Mouse (Mus musculus): ENCODE data around the gene Rp9. TPM values are rescaled to one million over a fixed set of nuclear protein-coding genes. Genes with fewer than 3 reads are reported as not detected.
"Not testable (repeated sequence)": the region's sequence is repeated elsewhere in the genome, so short reads cannot be mapped to it uniquely, and the experiment has no call there.

Rp9 gene
- total RNA-seq, 2 experiments from 2014 or later = 41.0 to 44.1 TPM

- no peak for DNase-seq (ENCODE audit: extremely low spot score in 1 of 2, low spot score in 2 of 2)
- intact Hi-C loops (cut with DNase I) = no loop called here
Observed at GRCm38 (mm10) chr9:22428666-22429410, 40.7 kb downstream of the Rp9 start.

- DNase-seq (ENCODE audit: extremely low spot score in 1 of 2, low spot score in 2 of 2) = no peak
- intact Hi-C loops (cut with DNase I) = no loop called here
Observed at GRCm38 (mm10) chr9:22428028-22428665, 41.4 kb downstream of the Rp9 start.

GRCm38 (mm10) chr9:22424719-22425118, 44.8 kb downstream of the Rp9 start:
- intact Hi-C loops (cut with DNase I) = no loop called here
- no peak for DNase-seq (ENCODE audit: extremely low spot score in 1 of 2, low spot score in 2 of 2)

- intact Hi-C loops (cut with DNase I) = no loop called here
- no peak for DNase-seq (ENCODE audit: extremely low spot score in 1 of 2, low spot score in 2 of 2)
Observed at GRCm38 (mm10) chr9:22424196-22424595, 45.3 kb downstream of the Rp9 start.

GRCm38 (mm10) chr9:22423507-22423906, 46.0 kb downstream of the Rp9 start:
- intact Hi-C loops (cut with DNase I) = no loop called here

GRCm38 (mm10) chr9:22422559-22422958, 47.0 kb downstream of the Rp9 start:
- intact Hi-C loops (cut with DNase I) = no loop called here
- no peak for DNase-seq (ENCODE audit: extremely low spot score in 1 of 2, low spot score in 2 of 2)

More at GRCm38 (mm10) chr9:22423507-22423906, 46.0 kb downstream of the Rp9 start:
- DNase-seq (ENCODE audit: extremely low spot score in 1 of 2, low spot score in 2 of 2) = no peak

GRCm38 (mm10) chr9:22420491-22420890, 49.1 kb downstream of the Rp9 start:
- DNase-seq (ENCODE audit: extremely low spot score in 1 of 2, low spot score in 2 of 2) = no peak
- intact Hi-C loops (cut with DNase I) = no loop called here

- no peak for DNase-seq (ENCODE audit: extremely low spot score in 1 of 2, low spot score in 2 of 2)
- intact Hi-C loops (cut with DNase I) = no loop called here
Observed at GRCm38 (mm10) chr9:22419877-22420276, 49.7 kb downstream of the Rp9 start.

GRCm38 (mm10) chr9:22417547-22417946, 52.0 kb downstream of the Rp9 start:
- intact Hi-C loops (cut with DNase I) = no loop called here
- DNase-seq (ENCODE audit: extremely low spot score in 1 of 2, low spot score in 2 of 2) = no peak

- DNase-seq (ENCODE audit: extremely low spot score in 1 of 2, low spot score in 2 of 2) = no peak
- intact Hi-C loops (cut with DNase I) = no loop called here
Observed at GRCm38 (mm10) chr9:22416187-22416586, 53.4 kb downstream of the Rp9 start.

- intact Hi-C loops (cut with DNase I) = no loop called here
- peak; percentile 97 to 98 for DNase-seq (ENCODE audit: extremely low spot score in 1 of 2, low spot score in 2 of 2)
Observed at GRCm38 (mm10) chr9:22411002-22411857, 58.3 kb downstream of the Rp9 start, which contains the start of gene 9530077C05Rik. Gene 9530077C05Rik, plus strand, starts transcription at chr9:22411513.

GRCm38 (mm10) chr9:22409501-22409900, 60.0 kb downstream of the Rp9 start:
- DNase-seq (ENCODE audit: extremely low spot score in 1 of 2, low spot score in 2 of 2) = no peak
- intact Hi-C loops (cut with DNase I) = loop anchor here (5.0 to 10.0 kb wide), 2 partner anchors 182 to 255 kb away; partner anchors contain the start of genes Pigyl and Zfp809

GRCm38 (mm10) chr9:22408344-22408743, 61.2 kb downstream of the Rp9 start:
- not testable (repeated sequence) for DNase-seq (ENCODE audit: extremely low spot score in 1 of 2, low spot score in 2 of 2)
- intact Hi-C loops (cut with DNase I) = loop anchor here (5.0 to 10.0 kb wide), 2 partner anchors 181 to 254 kb away; partner anchors contain the start of genes Pigyl and Zfp809

GRCm38 (mm10) chr9:22407633-22408032, 61.9 kb downstream of the Rp9 start:
- intact Hi-C loops (cut with DNase I) = loop anchor here (5.0 to 10.0 kb wide), 2 partner anchors 180 to 253 kb away; partner anchors contain the start of genes Pigyl and Zfp809
- not testable (repeated sequence) for DNase-seq (ENCODE audit: extremely low spot score in 1 of 2, low spot score in 2 of 2)

GRCm38 (mm10) chr9:22405414-22405813, 64.1 kb downstream of the Rp9 start:
- no peak for DNase-seq (ENCODE audit: extremely low spot score in 1 of 2, low spot score in 2 of 2)
- intact Hi-C loops (cut with DNase I) = loop anchor here (5.0 to 10.0 kb wide), 2 partner anchors 178 to 251 kb away; partner anchors contain the start of genes Pigyl and Zfp809

- intact Hi-C loops (cut with DNase I) = loop anchor here (10.0 kb wide), 1 partner anchor 249 kb away; the partner anchor contains the start of gene Pigyl
- DNase-seq (ENCODE audit: extremely low spot score in 1 of 2, low spot score in 2 of 2) = not testable (repeated sequence)
Observed at GRCm38 (mm10) chr9:22403501-22403900, 66.0 kb downstream of the Rp9 start.

GRCm38 (mm10) chr9:22402976-22403375, 66.6 kb downstream of the Rp9 start:
- no peak for DNase-seq (ENCODE audit: extremely low spot score in 1 of 2, low spot score in 2 of 2)
- intact Hi-C loops (cut with DNase I) = loop anchor here (10.0 kb wide), 1 partner anchor 248 kb away; the partner anchor contains the start of gene Pigyl

GRCm38 (mm10) chr9:22402001-22402400, 67.5 kb downstream of the Rp9 start:
- intact Hi-C loops (cut with DNase I) = loop anchor here (10.0 kb wide), 1 partner anchor 247 kb away; the partner anchor contains the start of gene Pigyl
- DNase-seq (ENCODE audit: extremely low spot score in 1 of 2, low spot score in 2 of 2) = no peak

GRCm38 (mm10) chr9:22399021-22399420, 70.5 kb downstream of the Rp9 start:
- intact Hi-C loops (cut with DNase I) = no loop called here
- DNase-seq (ENCODE audit: extremely low spot score in 1 of 2, low spot score in 2 of 2) = no peak
